ENCODE assay signal across 8 mouse cellular contexts in the genomic region with DNA sequence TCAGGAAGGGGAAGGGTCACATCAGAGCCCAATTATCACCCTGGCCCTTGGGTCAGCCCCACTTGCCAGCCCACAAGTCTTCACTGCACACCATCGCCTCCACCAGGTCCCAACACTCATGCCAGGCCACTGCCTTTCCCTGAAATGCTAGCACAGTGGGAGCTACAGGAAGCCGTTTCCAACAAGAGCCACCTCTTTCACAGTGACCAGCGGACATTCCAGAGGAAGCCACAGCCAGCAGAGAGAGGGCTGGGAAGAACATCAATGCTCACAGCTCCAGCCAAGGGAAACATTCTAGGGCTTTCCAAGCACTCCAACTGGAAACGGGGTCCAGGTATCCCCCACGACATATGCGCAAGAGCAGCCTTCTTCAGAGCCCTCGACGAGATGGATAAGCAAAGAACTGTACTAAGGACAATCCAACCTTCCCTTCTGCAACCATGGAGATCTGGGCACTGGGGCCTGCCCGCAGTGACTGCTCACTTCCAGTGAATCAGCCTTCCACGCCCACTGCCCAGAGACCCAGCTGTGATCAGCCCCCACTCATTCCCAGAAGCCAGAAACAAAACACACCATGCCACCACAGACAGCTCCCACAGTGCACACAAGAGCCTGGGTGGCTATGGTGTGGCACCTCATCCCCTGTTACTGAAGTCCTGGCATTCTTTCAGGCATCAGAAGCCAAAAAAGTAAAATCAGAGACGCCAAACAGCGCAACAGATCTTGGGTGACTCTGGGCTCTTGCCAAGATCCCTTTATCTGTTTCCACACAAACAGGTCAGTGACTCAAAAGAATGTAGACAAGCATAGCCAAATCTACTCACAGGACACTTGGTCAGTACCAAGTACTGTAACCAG. TPM values are rescaled to one million over a fixed set of nuclear protein-coding genes. Genes with fewer than 3 reads are reported as not detected.
DNase-seq lines count a peak whose midpoint lies in the region; ATAC-seq and TF ChIP-seq lines count a peak whose summit lies in the region.

No protein-coding gene starts in this region.

- WGBS in limb, embryonic 14.5 days = 57% methylated on average over 12 of the region's 12 CpGs
- WGBS in stomach, embryonic 14.5 days = 61% methylated on average over 12 of the region's 12 CpGs

- TF ChIP-seq POLR2A in limb, embryonic 14.5 days (IDR thresholded peaks at IDR 0.05; ENCODE audit: borderline replicate concordance, extremely low read depth, insufficient read depth, insufficient read length) = no peak

- peaks cover 75% of the 10 kb centered on the region for H3K4me1 ChIP-seq in limb, embryonic 14.5 days (ENCODE audit: control insufficient read depth, insufficient read depth, low read length)
- H3K4me1 ChIP-seq in stomach, embryonic 14.5 days (ENCODE audit: control insufficient read depth, insufficient read depth, low read length) = peaks cover 70% of the 10 kb centered on the region

- peak overlapping the region; percentile 41; the same call in 1 of the 2 replicates for H3K27ac ChIP-seq in limb, embryonic 14.5 days (replicated peaks; ENCODE audit: low read depth, low read length)
- H3K27ac ChIP-seq in stomach, embryonic 14.5 days (ENCODE audit: low read length) = 0 out of 2 replicates have a peak overlapping the region, but pooled peaks have one; percentile 6

- ATAC-seq in limb, embryonic 14.5 days (ENCODE audit: low FRiP score, low read depth) = no peak
- no peak for ATAC-seq in stomach, embryonic 14.5 days (ENCODE audit: insufficient number of reproducible peaks, insufficient read depth, low FRiP score, low read depth)
- no peak for ATAC-seq in granulocyte monocyte progenitor cell, adult 5-6 weeks (replicated peaks; ENCODE audit: poor library complexity, severe bottlenecking)

- peak overlapping the region; percentile 18 for H3K4me2 ChIP-seq in limb, embryonic 14.5 days (replicated peaks; ENCODE audit: low read depth, low read length, severe bottlenecking)
- H3K4me2 ChIP-seq in stomach, embryonic 14.5 days (replicated peaks; ENCODE audit: low read depth, low read length) = 0 out of 2 replicates have a peak overlapping the region, but pooled peaks have one; percentile 1

- no peak overlapping the region for H3K9ac ChIP-seq in limb, embryonic 14.5 days (ENCODE audit: low read depth, low read length, severe bottlenecking)
- H3K9ac ChIP-seq in stomach, embryonic 14.5 days (replicated peaks; ENCODE audit: low read depth, low read length) = no peak overlapping the region

- no peaks in the 10 kb centered on the region for H3K27me3 ChIP-seq in limb, embryonic 14.5 days (ENCODE audit: control insufficient read depth, insufficient read depth, low read length)
- no peaks in the 10 kb centered on the region for H3K27me3 ChIP-seq in stomach, embryonic 14.5 days (ENCODE audit: control insufficient read depth, insufficient read depth, low read length)

- H3K9me3 ChIP-seq in limb, embryonic 14.5 days (ENCODE audit: control insufficient read depth, low read length) = no peaks in the 10 kb centered on the region
- H3K9me3 ChIP-seq in stomach, embryonic 14.5 days (ENCODE audit: control insufficient read depth, low read depth, low read length) = no peaks in the 10 kb centered on the region

- H3K36me3 ChIP-seq in limb, embryonic 14.5 days (ENCODE audit: control insufficient read depth, insufficient read depth, low read length) = peaks cover 35% of the 10 kb centered on the region
- peaks cover 4% of the 10 kb centered on the region for H3K36me3 ChIP-seq in stomach, embryonic 14.5 days (ENCODE audit: control insufficient read depth, insufficient read depth, low read length)

- peak; percentile 66 for DNase-seq in adrenal gland, adult 8-10 months
- DNase-seq in adrenal gland, postnatal 25 days = no peak
- peak; percentile 65 to 72 for DNase-seq in right cerebral cortex, adult 2 months (ENCODE audit: low spot score in 2 of 2)
- no peak for DNase-seq in right cerebral cortex, postnatal 4 days
- DNase-seq in heart, postnatal 4 days = peak; percentile 60
- no peak for DNase-seq in limb, embryonic 14.5 days (ENCODE audit: low spot score)

- 0 out of 2 replicates have a peak overlapping the region, but pooled peaks have one; percentile 3 for H3K4me3 ChIP-seq in limb, embryonic 14.5 days (replicated peaks; ENCODE audit: low read length)
- H3K4me3 ChIP-seq in stomach, embryonic 14.5 days (ENCODE audit: low read depth, low read length) = no peak overlapping the region

RNA-seq across cellular contexts. Expression of gene Ski, which starts 6.4 kb away (rescaled TPM):
- 10 to 100 TPM; 64.1 to 85.4 (median 69.1) TPM for total RNA-seq in adrenal gland, adult 8-10 months (2022)
- 73.5 and 93.3 TPM in 2 replicates for total RNA-seq in adrenal gland, postnatal 25 days (2021)
- 10 to 100 TPM; 93.8 to 98.1 TPM for total RNA-seq in heart, postnatal 4 days (2021)
- polyA plus RNA-seq in limb, embryonic 14.5 days (2012; rRNA removed) = 88.7 and 109 TPM in 2 replicates
- polyA plus RNA-seq in limb, embryonic 14.5 days (2014; fragmentation: Nextera tagmentation; extraction: Ambion mirVana) = 44.0 and 47.5 TPM in 2 replicates
- polyA plus RNA-seq in stomach, embryonic 14.5 days (2014; fragmentation: Nextera tagmentation; extraction: Ambion mirVana) = 29.6 and 32.0 TPM in 2 replicates
- 18.1 and 19.4 TPM in 2 replicates for total RNA-seq in granulocyte monocyte progenitor cell, adult 5-6 weeks (2014; fragmentation: Nextera tagmentation)
- 4.7 and 8.6 TPM in 2 replicates for total RNA-seq in granulocyte monocyte progenitor cell, adult 5-6 weeks (2017)

RNA-seq across cellular contexts. Expression of gene Faap20, which starts 33.6 kb away (rescaled TPM):
- 10 to 100 TPM; 57.4 to 70.1 (median 60.8) TPM for total RNA-seq in adrenal gland, adult 8-10 months (2022)
- 45.9 and 55.2 TPM in 2 replicates for total RNA-seq in adrenal gland, postnatal 25 days (2021)
- total RNA-seq in heart, postnatal 4 days (2021) = 10 to 100 TPM; 31.7 to 31.9 TPM
- polyA plus RNA-seq in limb, embryonic 14.5 days (2012; rRNA removed) = 64.6 and 85.1 TPM in 2 replicates
- 72.5 and 84.8 TPM in 2 replicates for polyA plus RNA-seq in limb, embryonic 14.5 days (2014; fragmentation: Nextera tagmentation; extraction: Ambion mirVana)
- 63.2 and 65.0 TPM in 2 replicates for polyA plus RNA-seq in stomach, embryonic 14.5 days (2014; fragmentation: Nextera tagmentation; extraction: Ambion mirVana)
- total RNA-seq in granulocyte monocyte progenitor cell, adult 5-6 weeks (2014; fragmentation: Nextera tagmentation) = 25.0 and 35.2 TPM in 2 replicates
- total RNA-seq in granulocyte monocyte progenitor cell, adult 5-6 weeks (2017) = 14.0 and 17.5 TPM in 2 replicates

Comparison
In these comparisons a context has a peak if more than half of its experiments do, and no peak if none do; other contexts are left out.
1. DNase-seq: peak in adrenal gland, adult 8-10 months (single experiment), right cerebral cortex, adult 2 months (2 of 2) and heart, postnatal 4 days (single experiment); none in adrenal gland, postnatal 25 days (single experiment), right cerebral cortex, postnatal 4 days (single experiment) and limb, embryonic 14.5 days (single experiment).